Mouse (Mus musculus) regulatory T cell (primary cell): ENCODE results near the gene Gm17387.

ENCODE experiments used
- in situ Hi-C: fragments of 300-600 bp; cut with MboI, MseI; formaldehyde crosslinking; loops from one replicate; pipeline ENCODE4 v1.15.1; 2025; ENCODE audit warnings: high pct_unique_total_duplicates

Gene Gm17387

DNA sequence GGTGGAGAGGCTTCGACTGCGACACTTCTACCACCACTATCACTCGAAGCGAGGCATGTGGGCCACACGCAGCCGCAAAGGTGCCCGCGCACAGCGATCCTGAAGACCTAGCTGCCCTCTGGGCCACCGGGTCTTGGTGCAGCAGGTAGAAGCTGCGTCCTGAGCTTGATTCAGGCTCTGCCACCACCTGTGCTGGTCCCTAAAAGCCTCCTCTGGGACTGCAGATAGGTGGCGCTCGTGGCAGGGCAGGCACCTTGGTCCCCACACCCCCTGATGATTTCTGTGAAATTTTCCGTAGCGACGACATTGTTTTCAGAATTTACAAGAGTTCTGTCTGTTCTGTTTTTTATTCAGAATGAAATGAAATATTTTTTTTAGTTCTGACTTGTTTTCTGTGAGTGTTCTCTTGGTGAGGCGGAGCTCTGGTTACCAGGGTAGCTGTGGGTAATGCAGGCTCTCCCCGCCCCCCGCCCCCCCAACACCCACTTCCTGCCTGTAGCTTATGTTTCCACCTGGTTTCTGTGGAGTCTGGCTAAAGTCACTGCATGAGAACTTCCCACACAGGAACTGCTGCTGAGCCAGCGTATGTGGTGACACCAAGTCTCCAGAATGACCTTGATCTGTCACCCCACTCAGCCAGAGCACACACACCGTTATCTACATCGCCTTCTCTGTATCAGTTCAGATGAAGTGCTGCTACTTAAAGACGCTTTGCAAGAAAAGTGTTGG lies 43.2 kb downstream of the Gm17387 start:
- in situ Hi-C loops = no loop called here

DNA sequence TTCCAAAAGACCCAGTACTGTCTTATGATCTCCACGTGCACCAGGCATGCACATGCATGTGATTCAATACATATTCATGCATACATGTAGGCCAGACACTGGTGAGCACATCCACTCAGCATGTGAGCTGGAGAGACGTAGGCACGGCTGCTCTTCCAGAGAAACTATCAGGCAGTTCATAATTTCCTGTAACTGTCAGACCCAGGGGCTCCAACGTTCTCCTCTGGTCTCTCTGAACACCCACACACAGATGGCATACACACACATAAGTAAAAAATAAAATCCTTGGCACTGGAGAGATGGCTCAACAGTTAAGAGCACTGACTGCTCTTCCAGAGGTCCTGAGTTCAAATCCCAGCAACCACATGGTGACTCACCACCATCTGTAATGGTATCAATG lies 44.9 kb downstream of the Gm17387 start:
- in situ Hi-C loops = no loop called here

DNA sequence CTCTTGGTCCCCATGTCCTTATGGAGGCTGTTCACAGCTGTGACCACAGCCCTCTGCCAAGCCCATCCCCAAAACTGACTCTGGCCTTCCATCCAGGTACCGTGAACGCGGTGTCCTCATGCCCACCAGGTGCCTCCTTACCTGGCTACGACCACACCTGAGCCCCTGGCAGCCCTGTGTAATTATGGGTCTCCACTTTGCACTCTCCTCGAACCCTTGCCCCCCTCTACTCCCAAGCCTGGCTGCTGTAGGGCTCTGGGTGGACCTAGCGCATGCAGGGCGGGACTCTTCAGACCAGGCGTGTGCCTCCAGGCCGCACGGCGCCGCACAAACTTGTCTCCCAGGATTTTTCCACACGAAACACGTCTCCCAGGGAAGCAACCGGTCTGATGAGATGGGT lies 48.9 kb downstream of the Gm17387 start, which contains the start of gene Pkp3:
Gene Pkp3 (plus strand): TSS at position 378 of the 400 bp plus-strand sequence.
- in situ Hi-C loops = no loop called here

DNA sequence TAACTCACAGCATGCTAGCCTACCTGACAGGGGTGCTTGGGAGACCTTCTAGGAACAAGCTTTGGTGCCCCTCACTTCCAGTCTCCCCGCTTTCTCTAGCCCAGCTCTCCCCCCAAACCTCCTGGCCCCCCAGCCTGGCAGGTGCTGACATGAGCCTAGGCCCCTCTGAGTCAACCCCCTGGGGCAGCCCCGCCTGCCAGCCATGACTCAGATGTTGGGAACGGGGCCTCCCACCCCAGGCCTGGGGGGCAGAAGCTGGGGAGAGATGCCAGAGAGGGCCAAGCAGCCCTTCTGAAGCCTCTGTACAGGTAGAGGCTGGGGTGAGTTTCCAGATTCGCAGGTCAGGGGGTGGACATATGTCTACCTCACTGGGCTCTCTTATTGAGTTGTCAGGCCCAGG lies 49.9 kb downstream of the Gm17387 start:
- in situ Hi-C loops = no loop called here
